In the genomic region with DNA sequence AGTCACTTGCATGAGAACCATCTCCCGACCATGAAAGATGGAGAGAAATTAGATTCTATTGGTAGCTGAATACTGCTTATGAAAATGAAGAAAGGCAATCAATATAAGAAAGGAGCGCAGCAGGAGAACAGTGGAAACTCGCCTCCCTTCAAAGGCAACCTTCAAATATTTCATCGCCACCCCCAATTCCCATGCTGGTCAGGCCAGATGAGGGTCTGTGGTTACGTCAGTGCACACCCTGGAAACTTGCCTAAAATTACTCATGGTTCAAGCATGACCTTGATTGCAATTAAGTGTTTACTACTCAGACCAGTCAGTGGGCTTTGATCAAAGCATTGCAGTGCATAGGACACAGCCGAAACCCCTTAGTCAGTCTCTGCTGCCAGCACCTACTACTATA, we compare ENCODE assay signal across 19 mouse cellular contexts.
A peak's percentile ranks its signal among the peaks of the same experiment; 100 is the strongest.
DNase-seq lines count a peak whose midpoint lies in the region; ATAC-seq and TF ChIP-seq lines count a peak whose summit lies in the region.
"Had no signal": no experiment of that assay in that cellular context is flagged by ENCODE, and none has a peak within 500 bp of the region (broad histone marks: within the 10 kb centered on the region; RNA-seq: fewer than 3 reads in every experiment).

No protein-coding gene starts in this region.

- H3K9me3 ChIP-seq in forebrain, embryonic 14.5 days (replicated peaks; ENCODE audit: control insufficient read depth, low read length): no peaks in the 10 kb centered on the region
- no peaks in the 10 kb centered on the region for H3K9me3 ChIP-seq in forebrain, embryonic 10.5 days
- no peaks in the 10 kb centered on the region for H3K9me3 ChIP-seq in lung, embryonic 14.5 days (ENCODE audit: low read depth, low read length)
- no peaks in the 10 kb centered on the region for H3K9me3 ChIP-seq in embryonic facial prominence, embryonic 14.5 days (ENCODE audit: control insufficient read depth, low read length)
- H3K9me3 ChIP-seq: embryonic facial prominence, embryonic 12.5 days; forebrain, embryonic 15.5 days; heart, embryonic 15.5 days; hindbrain, embryonic 12.5 days had no signal

- H3K27me3 ChIP-seq in forebrain, embryonic 14.5 days (replicated peaks; ENCODE audit: control insufficient read depth, insufficient read depth, low read length): no peaks in the 10 kb centered on the region
- H3K27me3 ChIP-seq in forebrain, embryonic 10.5 days (ENCODE audit: poor library complexity, severe bottlenecking): no peaks in the 10 kb centered on the region
- H3K27me3 ChIP-seq in lung, embryonic 14.5 days (ENCODE audit: insufficient read depth, low read length): no peaks in the 10 kb centered on the region
- no peaks in the 10 kb centered on the region for H3K27me3 ChIP-seq in embryonic facial prominence, embryonic 14.5 days (replicated peaks; ENCODE audit: control insufficient read depth, insufficient read depth, low read length)
- H3K27me3 ChIP-seq: embryonic facial prominence, embryonic 12.5 days; forebrain, embryonic 15.5 days; heart, embryonic 15.5 days; hindbrain, embryonic 12.5 days had no signal

- no peak for TF ChIP-seq POLR2A in lung, adult 2 months (IDR thresholded peaks at IDR 0.05; ENCODE audit: borderline replicate concordance, extremely low read depth, low read depth, low read length)

- no peak overlapping the region for H3K4me2 ChIP-seq in forebrain, embryonic 14.5 days (ENCODE audit: low read length)
- no peak overlapping the region; the same call in 1 of the 2 replicates for H3K4me2 ChIP-seq in lung, embryonic 14.5 days
- no peak overlapping the region for H3K4me2 ChIP-seq in embryonic facial prominence, embryonic 14.5 days (ENCODE audit: low read depth, low read length)
- H3K4me2 ChIP-seq: embryonic facial prominence, embryonic 12.5 days; forebrain, embryonic 15.5 days; heart, embryonic 11.5 days; heart, embryonic 15.5 days; hindbrain, embryonic 12.5 days had no signal

- H3K4me1 ChIP-seq in forebrain, embryonic 14.5 days (ENCODE audit: control insufficient read depth, insufficient read depth, low read length): 0 out of 2 replicates have a peak, but pooled peaks cover 4% of the 10 kb centered on the region
- peaks cover 17% of the 10 kb centered on the region for H3K4me1 ChIP-seq in forebrain, embryonic 10.5 days
- no peaks in the 10 kb centered on the region for H3K4me1 ChIP-seq in lung, embryonic 14.5 days (ENCODE audit: insufficient read depth)
- H3K4me1 ChIP-seq in lung, adult 2 months (ENCODE audit: control insufficient read depth, insufficient read depth, low read length): no peaks in the 10 kb centered on the region
- no peaks in the 10 kb centered on the region; the same call in 1 of the 2 replicates for H3K4me1 ChIP-seq in embryonic facial prominence, embryonic 14.5 days (ENCODE audit: control insufficient read depth, insufficient read depth, low read length)
- H3K4me1 ChIP-seq: heart, embryonic 15.5 days had no signal

- H3K9ac ChIP-seq in forebrain, embryonic 14.5 days (ENCODE audit: low read length): no peak overlapping the region
- H3K9ac ChIP-seq in lung, embryonic 14.5 days: no peak overlapping the region
- no peak overlapping the region for H3K9ac ChIP-seq in embryonic facial prominence, embryonic 14.5 days (ENCODE audit: low read depth, low read length)
- H3K9ac ChIP-seq: embryonic facial prominence, embryonic 12.5 days; forebrain, embryonic 15.5 days; heart, embryonic 15.5 days; hindbrain, embryonic 12.5 days had no signal

- DNase-seq in forebrain, embryonic 14.5 days (ENCODE audit: low spot score): peak; percentile 59
- no peak for DNase-seq in forebrain, embryonic 10.5 days (ENCODE audit: extremely low spot score, low spot score)
- DNase-seq in lung, embryonic 14.5 days: peak; percentile 84
- DNase-seq in lung, adult 18-20 months: no peak
- peak; percentile 28 for DNase-seq in lung, postnatal 10 days
- DNase-seq in lung, adult 2 months: no peak
- DNase-seq in embryonic facial prominence, embryonic 14.5 days (ENCODE audit: low spot score): no peak
- no peak for DNase-seq in heart, postnatal 14 days
- DNase-seq: adrenal gland, postnatal 14 days; cerebellum, adult 2 months; cerebellum, postnatal 10 days; gastrocnemius, postnatal 10 days; heart, adult 2 months had no signal

- H3K36me3 ChIP-seq in forebrain, embryonic 14.5 days (ENCODE audit: control insufficient read depth, insufficient read depth, low read length): no peaks in the 10 kb centered on the region
- no peaks in the 10 kb centered on the region for H3K36me3 ChIP-seq in forebrain, embryonic 10.5 days (replicated peaks)
- no peaks in the 10 kb centered on the region for H3K36me3 ChIP-seq in lung, embryonic 14.5 days (ENCODE audit: insufficient read depth)
- H3K36me3 ChIP-seq in embryonic facial prominence, embryonic 14.5 days (ENCODE audit: control insufficient read depth, insufficient read depth, low read length): no peaks in the 10 kb centered on the region
- H3K36me3 ChIP-seq: embryonic facial prominence, embryonic 12.5 days; forebrain, embryonic 15.5 days; heart, embryonic 15.5 days; hindbrain, embryonic 12.5 days had no signal

- no peak overlapping the region for H3K27ac ChIP-seq in forebrain, embryonic 14.5 days (ENCODE audit: low read depth, low read length)
- no peak overlapping the region for H3K27ac ChIP-seq in forebrain, embryonic 10.5 days
- H3K27ac ChIP-seq in lung, embryonic 14.5 days (ENCODE audit: low read depth): no peak overlapping the region
- H3K27ac ChIP-seq in embryonic facial prominence, embryonic 14.5 days (replicated peaks; ENCODE audit: low read depth, low read length): no peak overlapping the region
- H3K27ac ChIP-seq: embryonic facial prominence, embryonic 12.5 days; forebrain, embryonic 15.5 days; heart, adult 2 months; heart, embryonic 15.5 days; hindbrain, embryonic 12.5 days had no signal

- ATAC-seq in forebrain, embryonic 14.5 days: no peak
- peak; percentile 84; the same call in 1 of the 2 replicates for ATAC-seq in lung, embryonic 14.5 days (ENCODE audit: insufficient read depth)
- 0 out of 2 replicates have a peak, but pooled peaks have one; percentile 18 for ATAC-seq in embryonic facial prominence, embryonic 14.5 days (ENCODE audit: low read depth)
- ATAC-seq: forebrain, embryonic 15.5 days; hindbrain, embryonic 16.5 days had no signal

- intact Hi-C loops in heart, postnatal 14 days (cut with DNase I): no loop called here

- TF ChIP-seq CTCF in lung, embryonic 14.5 days (IDR thresholded peaks at IDR 0.05; ENCODE audit: low read depth): no peak
- no peak for TF ChIP-seq CTCF in lung, adult 2 months (IDR thresholded peaks at IDR 0.05; ENCODE audit: insufficient read depth, low read length)

- H3K4me3 ChIP-seq in forebrain, embryonic 14.5 days (ENCODE audit: low read depth, low read length): no peak overlapping the region
- no peak overlapping the region for H3K4me3 ChIP-seq in forebrain, embryonic 10.5 days
- H3K4me3 ChIP-seq in lung, embryonic 14.5 days (ENCODE audit: low read depth, low read length): no peak overlapping the region
- no peak overlapping the region for H3K4me3 ChIP-seq in lung, adult 2 months (replicated peaks; ENCODE audit: extremely low read depth, low read depth, low read length)
- no peak overlapping the region for H3K4me3 ChIP-seq in embryonic facial prominence, embryonic 14.5 days (ENCODE audit: low read depth, low read length)
- H3K4me3 ChIP-seq: embryonic facial prominence, embryonic 12.5 days; forebrain, embryonic 15.5 days; heart, adult 2 months; heart, embryonic 15.5 days; hindbrain, embryonic 12.5 days had no signal

- WGBS in forebrain, embryonic 14.5 days: 60% methylated on average over 6 of the region's 6 CpGs
- WGBS in forebrain, embryonic 10.5 days: 94% methylated on average over 6 of the region's 6 CpGs
- WGBS in lung, embryonic 14.5 days: 39% methylated on average over 6 of the region's 6 CpGs
- WGBS in lung, adult 2 months: 74% methylated on average over 6 of the region's 6 CpGs
- WGBS in embryonic facial prominence, embryonic 14.5 days: 55% methylated on average over 6 of the region's 6 CpGs

Comparison
In these comparisons a context has a peak if more than half of its experiments do, and no peak if none do; other contexts are left out.
1. DNase-seq: peak in forebrain, embryonic 14.5 days (single experiment), lung, embryonic 14.5 days (single experiment) and lung, postnatal 10 days (single experiment); none in forebrain, embryonic 10.5 days (single experiment), lung, adult 18-20 months (0 of 2), lung, adult 2 months (single experiment), embryonic facial prominence, embryonic 14.5 days (single experiment) and heart, postnatal 14 days (0 of 2).